Mouse (Mus musculus): ENCODE data around the gene Nmnat1. TPM values are rescaled to one million over a fixed set of nuclear protein-coding genes. Genes with fewer than 3 reads are reported as not detected.
A peak's percentile ranks its signal among the peaks of the same experiment; 100 is the strongest.
"Not testable (repeated sequence)": the region's sequence is repeated elsewhere in the genome, so short reads cannot be mapped to it uniquely, and the experiment has no call there.

The Nmnat1 gene
- total RNA-seq, 4 experiments from 2014 or later: 14.8 to 19.5 (median 17.8) TPM

- no peak for DNase-seq
These were observed 40.5 kb downstream of the Nmnat1 start for GRCm38 (mm10) chr4:149444465-149444864.

- no peak for DNase-seq
These were observed 42.6 kb downstream of the Nmnat1 start for GRCm38 (mm10) chr4:149442436-149442835.

- no peak for DNase-seq
These were observed 44.4 kb downstream of the Nmnat1 start for GRCm38 (mm10) chr4:149440576-149440975.

- not testable (repeated sequence) for DNase-seq
These were observed 53.1 kb downstream of the Nmnat1 start for GRCm38 (mm10) chr4:149431887-149432286.

- no peak for DNase-seq
These were observed 55.4 kb downstream of the Nmnat1 start for GRCm38 (mm10) chr4:149429592-149429991.

- peak; percentile 93 for DNase-seq
These were observed 58.4 kb downstream of the Nmnat1 start, which contains the start of gene Ube4b for GRCm38 (mm10) chr4:149426325-149427199. TSS of gene Ube4b (minus strand) at chr4:149426749.

GRCm38 (mm10) chr4:149425801-149426292, 59.2 kb downstream of the Nmnat1 start:
- no peak for DNase-seq

GRCm38 (mm10) chr4:149424755-149425154, 60.2 kb downstream of the Nmnat1 start:
- no peak for DNase-seq

GRCm38 (mm10) chr4:149417854-149418365, 67.1 kb downstream of the Nmnat1 start:
- no peak for DNase-seq

Other genes starting within 250 kb of the Nmnat1 start
- gene Kif1b, start 177.5 kb downstream of the Nmnat1 start, total RNA-seq (2022): 100 to 1,000 TPM; 136 to 190 (median 174) TPM
- 100 to 1,000 TPM in 1 of 4 experiments, 10 to 100 TPM in 3; 77.8 to 102 (median 91.0) TPM for gene Ube4b, start 58.5 kb downstream of the Nmnat1 start, total RNA-seq (2022)
- gene Rbp7, start 30.2 kb downstream of the Nmnat1 start, total RNA-seq (2022): 10 to 100 TPM in 1 of 4 experiments, 1 to 10 TPM in 3; 3.0 to 12.9 (median 7.2) TPM
- not detected for gene Tmem274, start 7.8 kb downstream of the Nmnat1 start, total RNA-seq (2022)
- gene Lzic, start within 50 bp of the Nmnat1 start, total RNA-seq (2022): 10 to 100 TPM; 19.9 to 25.1 (median 24.1) TPM
- gene Ctnnbip1, start 33.0 kb upstream of the Nmnat1 start, total RNA-seq (2022): 10 to 100 TPM; 25.3 to 34.5 (median 29.7) TPM
- 100 to 1,000 TPM; 106 to 164 (median 136) TPM for gene Clstn1, start 101.3 kb upstream of the Nmnat1 start, total RNA-seq (2022)
- gene Pik3cd, start 217.4 kb upstream of the Nmnat1 start, total RNA-seq (2022): 1 to 10 TPM; 4.8 to 9.3 (median 7.0) TPM